Mouse (Mus musculus) kidney, embryonic 16.5 days (tissue): ENCODE measurements around the gene Atp1a4. TPM values are rescaled to one million over a fixed set of nuclear protein-coding genes. Genes with fewer than 3 reads are reported as not detected.

Experiments used
- polyA plus RNA-seq: library from polyadenylated mRNA; unstranded; fragments of >200 nt; fragmentation: Nextera tagmentation; extraction: Ambion mirVana; gene quantifications from 2 replicates; pipeline ENCODE4 v1.2.1, GENCODE M21; 2015

Atp1a4 gene
- polyA plus RNA-seq, 1 experiment from 2014 or later = not detected

Other genes starting within 250 kb of the Atp1a4 start
- gene Vangl2, start 230.0 kb downstream of the Atp1a4 start, polyA plus RNA-seq = 14.6 and 19.0 TPM in 2 replicates
- not detected in 2 replicates for gene Nhlh1, start 200.8 kb downstream of the Atp1a4 start, polyA plus RNA-seq
- 260 and 264 TPM in 2 replicates for gene Copa, start 175.9 kb downstream of the Atp1a4 start, polyA plus RNA-seq
- 160 and 164 TPM in 2 replicates for gene Ncstn, start 175.6 kb downstream of the Atp1a4 start, polyA plus RNA-seq
- 170 and 172 TPM in 2 replicates for gene Pex19, start 131.7 kb downstream of the Atp1a4 start, polyA plus RNA-seq
- 147 and 149 TPM in 2 replicates for gene Dcaf8, start 110.3 kb downstream of the Atp1a4 start, polyA plus RNA-seq
- gene Pea15a, start 51.6 kb downstream of the Atp1a4 start, polyA plus RNA-seq = 129 and 132 TPM in 2 replicates
- gene Casq1, start 38.5 kb downstream of the Atp1a4 start, polyA plus RNA-seq = 5.2 and 5.6 TPM in 2 replicates
- gene Igsf8, start 3.2 kb upstream of the Atp1a4 start, polyA plus RNA-seq = 60.2 and 69.7 TPM in 2 replicates
- gene Atp1a2, start 39.6 kb upstream of the Atp1a4 start, polyA plus RNA-seq = 1.7 and 2.4 TPM in 2 replicates
- gene Kcnj9, start 70.9 kb upstream of the Atp1a4 start, polyA plus RNA-seq = not detected in 2 replicates
- 1.2 and 1.6 TPM in 2 replicates for gene Kcnj10, start 82.8 kb upstream of the Atp1a4 start, polyA plus RNA-seq
- gene Pigm, start 118.1 kb upstream of the Atp1a4 start, polyA plus RNA-seq = 7.3 and 7.8 TPM in 2 replicates
- gene Slamf9, start 216.9 kb upstream of the Atp1a4 start, polyA plus RNA-seq = 1.0 and 1.7 TPM in 2 replicates
- gene Igsf9, start 223.4 kb upstream of the Atp1a4 start, polyA plus RNA-seq = 45.7 and 58.1 TPM in 2 replicates
- gene Tagln2, start 241.6 kb upstream of the Atp1a4 start, polyA plus RNA-seq = 280 and 282 TPM in 2 replicates